Mouse (Mus musculus) hindbrain, embryonic 13.5 days (tissue): ENCODE measurements around the gene Itga7. TPM values are rescaled to one million over a fixed set of nuclear protein-coding genes. Genes with fewer than 3 reads are reported as not detected.
"Not testable (repeated sequence)": the region's sequence is repeated elsewhere in the genome, so short reads cannot be mapped to it uniquely, and the experiment has no call there.

Experiments used
- ATAC-seq: fragments of 200-750 bp; cut with Nextera tagmentation; 2 replicates; pipeline ENCODE4 v1.8.0; 2017; ENCODE audit warnings: moderate TSS enrichment; ENCODE audit not compliant: low FRiP score
- H3K27ac ChIP-seq: fragments of 300-500 bp; sonication (generic); 2 replicates; pipeline ENCODE4 v1.5.1; 2015; ENCODE audit warnings: inconsistent platforms, mild to moderate bottlenecking, moderate library complexity
- H3K27me3 ChIP-seq: fragments of 300-500 bp; sonication (generic); 2 replicates; pipeline ENCODE4 v1.6.1; 2015; ENCODE audit warnings: mild to moderate bottlenecking, inconsistent platforms
- H3K36me3 ChIP-seq: fragments of 300-500 bp; sonication (generic); 2 replicates; pipeline ENCODE4 v1.6.1; 2015; ENCODE audit warnings: mild to moderate bottlenecking, inconsistent platforms
- H3K4me1 ChIP-seq: fragments of 300-500 bp; sonication (generic); replicated peaks from 2 replicates; pipeline ENCODE4 v1.6.1; 2015; ENCODE audit warnings: inconsistent platforms
- H3K4me2 ChIP-seq: fragments of 300-500 bp; sonication (generic); 2 replicates; pipeline ENCODE4 v1.6.1; 2015; ENCODE audit warnings: inconsistent platforms, mild to moderate bottlenecking, moderate library complexity
- H3K4me3 ChIP-seq: fragments of 300-500 bp; sonication (generic); 2 replicates; pipeline ENCODE4 v1.5.1; 2015; ENCODE audit warnings: mild to moderate bottlenecking, inconsistent platforms
- H3K9ac ChIP-seq: fragments of 300-500 bp; sonication (generic); 2 replicates; pipeline ENCODE4 v1.6.1; 2015; ENCODE audit warnings: mild to moderate bottlenecking, inconsistent platforms
- H3K9me3 ChIP-seq: fragments of 300-500 bp; sonication (generic); 2 replicates; pipeline ENCODE4 v1.6.1; 2016; ENCODE audit warnings: inconsistent platforms
- WGBS: fragments of 180-500 bp; shearing (Covaris S2); methylation state at CpG from one replicate; pipeline ENCODE4 v1.1.7; 2015; 5-methylcytosine and 5-hydroxymethylcytosine counted together
- polyA plus RNA-seq: library from polyadenylated mRNA; unstranded; fragments of >200 nt; fragmentation: Nextera tagmentation; extraction: Ambion mirVana; gene quantifications from 2 replicates; pipeline ENCODE4 v1.2.1, GENCODE M21; 2015

Itga7 gene
- polyA plus RNA-seq, 1 experiment from 2014 or later = 6.3 TPM

DNA sequence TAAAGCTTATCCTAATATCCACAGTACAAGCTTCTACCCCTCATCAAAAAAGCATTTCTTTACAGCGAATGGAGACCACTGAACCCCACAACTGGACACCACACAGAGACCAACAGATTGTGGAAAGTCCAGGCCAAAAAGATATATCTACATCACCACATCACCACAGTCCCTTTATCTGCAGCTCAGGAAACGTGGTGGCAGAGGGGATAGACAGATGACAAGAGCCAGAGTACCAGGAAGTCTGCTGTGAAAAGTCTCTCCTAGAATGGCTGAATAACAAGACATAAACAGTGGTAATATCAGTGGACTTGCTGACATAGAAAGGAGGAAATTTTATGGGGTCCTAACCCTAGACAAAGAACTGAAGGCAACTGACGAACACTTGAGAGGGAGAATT, 42.8 kb downstream of the Itga7 start:
- H3K27ac ChIP-seq = no peak overlapping the region
- no peaks in the 10 kb centered on the region; the same call in 1 of the 2 replicates for H3K4me1 ChIP-seq
- H3K4me2 ChIP-seq = no peak overlapping the region
- H3K27me3 ChIP-seq = no peaks in the 10 kb centered on the region
- ATAC-seq = no peak
- H3K4me3 ChIP-seq = no peak overlapping the region
- H3K9me3 ChIP-seq = no peaks in the 10 kb centered on the region
- 64% methylated on average over 3 of the region's 3 CpGs for WGBS
- H3K9ac ChIP-seq = no peak overlapping the region
- H3K36me3 ChIP-seq = no peaks in the 10 kb centered on the region

DNA sequence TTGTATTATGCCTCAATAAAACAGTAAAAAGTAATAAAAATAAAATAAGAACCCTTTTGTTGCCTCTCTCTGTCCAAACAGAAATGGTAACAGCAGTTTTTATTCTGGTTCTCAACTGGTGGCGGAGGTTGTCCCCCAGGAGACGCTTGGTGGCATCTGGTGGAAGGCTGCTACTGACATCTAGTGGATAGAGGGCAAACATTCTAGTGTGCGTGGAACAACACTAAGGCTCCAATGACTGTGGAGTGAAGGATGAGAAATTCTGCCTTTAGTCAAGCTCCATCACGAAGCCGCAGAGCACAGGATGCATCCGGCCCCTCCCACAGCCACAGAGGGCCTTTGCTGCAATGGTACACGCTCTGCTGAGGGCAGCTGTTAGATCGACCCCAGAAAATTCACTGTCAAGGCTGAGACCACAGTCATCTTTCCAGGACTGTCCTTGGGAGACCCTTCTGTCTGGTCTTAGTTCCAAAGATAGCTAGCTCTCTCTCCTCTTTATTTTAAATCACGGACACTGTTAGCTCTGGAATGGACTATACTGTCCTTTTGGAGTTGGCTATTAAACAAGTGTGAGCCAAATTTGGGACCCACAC, 44.0 kb downstream of the Itga7 start:
- Histone ChIP-seq H3K4me3 (no peak overlapping the region), H3K4me1 (no peaks in the 10 kb centered on the region; the same call in 1 of the 2 replicates), H3K9ac (peak overlapping the region; percentile 46; the same call in 1 of the 2 replicates), H3K27ac (no peak overlapping the region), H3K9me3 (no peaks in the 10 kb centered on the region), H3K27me3 (no peaks in the 10 kb centered on the region), H3K36me3 (no peaks in the 10 kb centered on the region), H3K4me2 (no peak overlapping the region)
- ATAC-seq = peak; percentile 73
- WGBS = 22% methylated on average over 9 of the region's 9 CpGs

- no peak overlapping the region for H3K4me3 ChIP-seq
- no peaks in the 10 kb centered on the region for H3K27me3 ChIP-seq
- no peak overlapping the region for H3K4me2 ChIP-seq
- no peak overlapping the region for H3K27ac ChIP-seq
- H3K9me3 ChIP-seq = no peaks in the 10 kb centered on the region
- H3K9ac ChIP-seq = no peak overlapping the region
- no peaks in the 10 kb centered on the region; the same call in 1 of the 2 replicates for H3K4me1 ChIP-seq
- no peak for ATAC-seq
- 82% methylated on average over 3 of the region's 3 CpGs for WGBS
- no peaks in the 10 kb centered on the region for H3K36me3 ChIP-seq
Observed at GRCm38 (mm10) chr10:128980644-128981365, 47.2 kb downstream of the Itga7 start.

DNA sequence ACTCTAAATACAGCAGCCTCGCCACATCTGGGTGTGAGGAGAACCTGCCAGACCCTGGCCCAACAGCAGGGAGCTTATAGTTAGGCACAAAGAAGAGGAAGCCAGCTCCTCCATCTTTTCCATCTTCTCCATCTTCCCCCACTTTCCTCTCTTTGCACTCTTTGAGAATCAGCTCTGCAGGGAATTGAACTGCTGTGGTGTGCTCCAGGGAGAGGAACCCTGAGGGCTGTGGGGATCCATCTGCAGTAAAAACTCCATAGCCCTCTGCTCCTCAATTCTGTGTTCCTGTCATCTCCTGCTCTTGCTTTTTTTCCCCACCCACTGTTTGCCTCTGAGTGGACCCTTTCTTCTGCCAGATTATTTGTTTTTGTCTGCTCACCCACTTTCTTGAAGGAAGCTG, 55.5 kb downstream of the Itga7 start, which contains the start of gene Olfr9:
Gene Olfr9, plus strand, starts transcription at position 301 of the 400 bp plus-strand sequence.
- H3K9me3 ChIP-seq, ATAC-seq, H3K4me2 ChIP-seq, H3K4me3 ChIP-seq, H3K9ac ChIP-seq, H3K4me1 ChIP-seq, H3K27me3 ChIP-seq, H3K27ac ChIP-seq, H3K36me3 ChIP-seq: not testable (repeated sequence)
- WGBS = 89% methylated on average over 1 of the region's 1 CpGs

DNA sequence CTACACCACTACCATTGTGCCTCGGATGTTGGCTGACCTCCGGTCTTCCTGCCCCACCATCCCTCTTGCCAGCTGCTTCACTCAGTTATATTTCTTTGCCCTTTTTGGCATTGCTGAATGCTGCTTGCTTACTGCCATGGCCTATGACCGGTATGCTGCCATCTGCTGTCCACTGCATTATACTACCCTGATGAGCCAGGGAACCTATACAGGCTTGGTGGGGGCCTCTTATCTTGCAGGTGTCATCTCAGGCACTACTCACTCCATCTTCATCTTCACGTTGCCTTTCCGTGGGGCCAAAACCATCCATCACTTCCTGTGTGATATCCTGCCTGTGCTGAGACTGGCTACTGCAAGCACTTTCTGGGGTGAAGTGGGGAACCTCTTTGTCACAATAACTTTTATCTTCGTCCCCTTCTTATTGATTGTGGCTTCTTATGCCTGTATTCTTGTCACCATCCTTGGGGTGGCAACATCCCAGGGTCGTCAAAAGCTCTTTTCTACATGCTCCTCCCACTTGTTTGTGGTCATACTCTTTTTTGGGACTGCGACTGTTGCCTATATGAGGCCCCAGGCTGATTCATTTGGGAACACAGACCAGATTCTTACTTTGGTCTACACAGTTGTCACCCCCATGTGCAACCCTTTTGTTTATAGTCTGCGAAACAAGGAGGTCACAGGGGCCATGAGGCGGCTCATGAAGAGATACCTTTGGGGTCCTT, 56.7 kb downstream of the Itga7 start:
- not testable (repeated sequence) for H3K27ac ChIP-seq, ATAC-seq, H3K36me3 ChIP-seq, H3K9ac ChIP-seq, H3K4me1 ChIP-seq, H3K27me3 ChIP-seq, H3K9me3 ChIP-seq, H3K4me2 ChIP-seq, H3K4me3 ChIP-seq
- 64% methylated on average over 7 of the region's 10 CpGs for WGBS

DNA sequence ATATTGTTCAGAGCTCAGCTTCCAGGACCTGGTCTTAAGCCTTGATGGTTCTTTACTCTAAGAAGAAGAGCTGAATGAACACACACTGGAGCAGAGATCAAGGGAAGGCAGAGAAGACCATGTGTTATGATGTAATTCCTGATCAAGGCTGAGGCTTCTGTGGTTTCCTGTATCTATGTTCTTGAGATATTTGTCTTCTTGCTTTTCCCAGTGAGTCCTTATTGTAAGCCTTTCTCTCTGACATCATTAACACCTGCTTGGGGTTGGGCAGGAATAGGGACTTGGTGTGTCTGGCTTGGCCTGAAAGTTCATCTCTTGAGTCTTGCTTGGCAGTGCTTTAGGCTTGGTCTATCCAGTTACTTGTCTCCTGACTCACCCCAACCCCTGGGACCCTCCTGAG, 57.4 kb downstream of the Itga7 start:
- H3K27ac ChIP-seq = no peak overlapping the region
- H3K4me2 ChIP-seq = no peak overlapping the region
- no peaks in the 10 kb centered on the region for H3K9me3 ChIP-seq
- H3K4me1 ChIP-seq = no peaks in the 10 kb centered on the region
- H3K27me3 ChIP-seq = no peaks in the 10 kb centered on the region
- H3K4me3 ChIP-seq = no peak overlapping the region
- no peak for ATAC-seq
- no peaks in the 10 kb centered on the region for H3K36me3 ChIP-seq
- no peak overlapping the region for H3K9ac ChIP-seq

GRCm38 (mm10) chr10:128995796-128996195, 62.2 kb downstream of the Itga7 start:
- Histone ChIP-seq H3K9ac (no peak overlapping the region), H3K4me1 (no peaks in the 10 kb centered on the region), H3K9me3 (no peaks in the 10 kb centered on the region), H3K27ac (no peak overlapping the region), H3K36me3 (no peaks in the 10 kb centered on the region), H3K4me3 (no peak overlapping the region), H3K4me2 (no peak overlapping the region), H3K27me3 (no peaks in the 10 kb centered on the region)
- 100% methylated on average over 1 of the region's 1 CpGs for WGBS
- 0 out of 2 replicates have a peak, but pooled peaks have one; percentile 28 for ATAC-seq

DNA sequence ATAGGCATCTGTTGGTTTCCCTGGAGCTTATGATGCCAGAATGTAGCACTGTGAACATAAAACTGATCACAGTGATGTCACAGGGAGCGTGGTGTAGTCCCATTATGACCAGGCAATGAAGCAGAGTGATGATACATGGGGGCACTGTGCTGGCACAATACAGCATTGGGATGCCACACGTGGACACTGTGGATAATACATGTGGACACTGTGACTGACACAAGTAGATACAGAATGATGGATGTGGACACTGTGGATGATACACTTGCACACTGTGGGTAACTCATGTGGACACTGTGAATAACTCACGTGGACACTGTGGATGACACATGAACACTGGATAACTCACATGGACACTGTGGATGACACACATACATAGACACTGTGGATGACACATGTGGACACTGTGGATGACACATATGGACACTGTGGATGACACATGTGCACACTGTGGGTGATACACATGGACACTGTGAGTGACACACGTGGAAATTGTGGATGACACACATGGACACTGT, 63.0 kb downstream of the Itga7 start:
- H3K27ac ChIP-seq = no peak overlapping the region
- H3K27me3 ChIP-seq = no peaks in the 10 kb centered on the region
- peak; percentile 54 for ATAC-seq
- no peak overlapping the region for H3K4me3 ChIP-seq
- H3K9ac ChIP-seq = no peak overlapping the region
- H3K4me2 ChIP-seq = no peak overlapping the region
- H3K36me3 ChIP-seq = no peaks in the 10 kb centered on the region
- H3K9me3 ChIP-seq = no peaks in the 10 kb centered on the region
- no peaks in the 10 kb centered on the region for H3K4me1 ChIP-seq
- 76% methylated on average over 4 of the region's 4 CpGs for WGBS

DNA sequence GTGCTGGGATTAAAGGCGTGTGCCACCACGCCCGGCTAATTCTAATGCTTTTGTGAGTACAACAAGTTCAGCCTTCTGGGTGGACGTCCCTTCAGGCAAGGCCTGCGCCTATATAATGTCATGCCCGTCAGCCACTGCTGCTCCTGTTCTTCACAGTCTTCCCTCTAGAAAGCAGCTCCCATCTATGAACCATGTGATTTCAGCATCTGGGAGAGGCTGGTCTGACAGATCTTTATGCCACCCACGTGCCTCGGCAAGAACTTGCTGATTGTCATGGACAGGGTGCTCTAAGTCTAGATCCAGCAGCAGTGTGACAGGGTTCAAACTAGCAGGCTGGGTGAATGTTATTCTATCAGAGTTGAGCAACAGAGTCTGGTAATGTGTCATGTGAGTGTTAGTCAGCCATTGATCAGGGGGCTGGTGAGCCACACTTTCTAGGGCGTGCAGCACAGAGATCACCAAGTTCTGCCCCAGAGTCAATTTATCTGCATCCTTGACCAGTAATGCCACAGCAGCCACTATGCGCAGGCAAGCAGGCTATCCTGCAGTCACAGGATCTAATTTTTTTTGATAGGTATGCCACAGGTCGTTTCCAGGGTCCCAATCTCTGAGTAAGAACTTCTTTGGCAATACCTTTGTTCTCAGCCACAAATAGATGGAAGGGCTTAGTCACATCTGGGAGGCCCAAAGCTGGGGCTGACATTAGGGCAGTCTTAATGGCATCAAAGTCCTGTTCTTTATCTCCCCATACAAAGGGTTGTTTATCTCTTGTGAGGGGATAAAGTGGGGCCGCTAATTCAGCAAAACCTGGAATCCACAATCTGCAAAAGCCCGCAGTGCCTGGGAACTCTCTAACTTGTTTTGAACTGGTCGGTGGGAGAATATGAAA, 70.7 kb downstream of the Itga7 start:
- 87% methylated on average over 14 of the region's 14 CpGs for WGBS
- H3K4me1 ChIP-seq = no peaks in the 10 kb centered on the region
- H3K9ac ChIP-seq = no peak overlapping the region
- no peaks in the 10 kb centered on the region for H3K27me3 ChIP-seq
- no peaks in the 10 kb centered on the region for H3K36me3 ChIP-seq
- no peak for ATAC-seq
- no peak overlapping the region for H3K27ac ChIP-seq
- H3K4me3 ChIP-seq = no peak overlapping the region
- no peak overlapping the region for H3K4me2 ChIP-seq
- H3K9me3 ChIP-seq = no peaks in the 10 kb centered on the region
